Mouse (Mus musculus): ENCODE results near the gene Mcee. TPM values are rescaled to one million over a fixed set of nuclear protein-coding genes. Genes with fewer than 3 reads are reported as not detected.

Gene Mcee
- 114 and 117 TPM in 2 replicates for polyA plus RNA-seq (2015; fragmentation: Nextera tagmentation; extraction: Ambion mirVana)

- H3K36me3 ChIP-seq (ENCODE audit: control insufficient read depth, insufficient read depth, low read length) = no peaks in the 10 kb centered on the region
- peak; percentile 99 for ATAC-seq
- WGBS = under 1% methylated on average over 54 of the region's 54 CpGs
- H3K9ac ChIP-seq (ENCODE audit: low read depth, low read length) = peak within 1 kb of the TSS; percentile 89
- no peaks in the 10 kb centered on the region for H3K27me3 ChIP-seq (replicated peaks; ENCODE audit: control insufficient read depth, insufficient read depth, low read length)
- peak within 1 kb of the TSS; percentile 92 for H3K27ac ChIP-seq (ENCODE audit: low read length)
- H3K9me3 ChIP-seq (ENCODE audit: control insufficient read depth, low read length) = no peaks in the 10 kb centered on the region
- H3K4me3 ChIP-seq (ENCODE audit: low read length) = peak within 1 kb of the TSS; percentile 88
- H3K4me2 ChIP-seq (ENCODE audit: low read depth, low read length) = peak within 1 kb of the TSS; percentile 85
- peaks cover 6% of the 10 kb centered on the region for H3K4me1 ChIP-seq (ENCODE audit: control insufficient read depth, insufficient read depth, low read length)
Observed at GRCm38 (mm10) chr7:64392122-64392818, at the start of gene Mcee, which contains the start of gene Mphosph10. Gene Mcee, plus strand, starts transcription at chr7:64392607. Gene Mphosph10, minus strand, starts transcription at chr7:64392268.

GRCm38 (mm10) chr7:64347813-64348212, 44.6 kb upstream of the Mcee start:
- Histone ChIP-seq H3K4me1 (ENCODE audit: control insufficient read depth, insufficient read depth, low read length) (no peaks in the 10 kb centered on the region), H3K4me2 (ENCODE audit: low read depth, low read length) (no peak overlapping the region), H3K9me3 (ENCODE audit: control insufficient read depth, low read length) (no peaks in the 10 kb centered on the region), H3K27me3 (replicated peaks; ENCODE audit: control insufficient read depth, insufficient read depth, low read length) (no peaks in the 10 kb centered on the region), H3K36me3 (ENCODE audit: control insufficient read depth, insufficient read depth, low read length) (no peaks in the 10 kb centered on the region), H3K4me3 (ENCODE audit: low read length) (no peak overlapping the region), H3K9ac (ENCODE audit: low read depth, low read length) (no peak overlapping the region), H3K27ac (ENCODE audit: low read length) (no peak overlapping the region)
- 91% methylated on average over 1 of the region's 1 CpGs for WGBS
- ATAC-seq = no peak

- H3K4me1 ChIP-seq (ENCODE audit: control insufficient read depth, insufficient read depth, low read length) = no peaks in the 10 kb centered on the region
- no peak overlapping the region for H3K4me2 ChIP-seq (ENCODE audit: low read depth, low read length)
- no peak overlapping the region for H3K9ac ChIP-seq (ENCODE audit: low read depth, low read length)
- no peak overlapping the region for H3K4me3 ChIP-seq (ENCODE audit: low read length)
- no peak for ATAC-seq
- no peak overlapping the region for H3K27ac ChIP-seq (ENCODE audit: low read length)
- 80% methylated on average over 15 of the region's 15 CpGs for WGBS
- no peaks in the 10 kb centered on the region for H3K9me3 ChIP-seq (ENCODE audit: control insufficient read depth, low read length)
- 0 out of 2 replicates have a peak, but pooled peaks cover 7% of the 10 kb centered on the region for H3K36me3 ChIP-seq (ENCODE audit: control insufficient read depth, insufficient read depth, low read length)
- H3K27me3 ChIP-seq (replicated peaks; ENCODE audit: control insufficient read depth, insufficient read depth, low read length) = no peaks in the 10 kb centered on the region
Observed at GRCm38 (mm10) chr7:64349147-64349861, 43.1 kb upstream of the Mcee start.

GRCm38 (mm10) chr7:64351087-64351486, 41.3 kb upstream of the Mcee start:
- no peak overlapping the region for H3K4me2 ChIP-seq (ENCODE audit: low read depth, low read length)
- H3K4me1 ChIP-seq (ENCODE audit: control insufficient read depth, insufficient read depth, low read length) = no peaks in the 10 kb centered on the region
- ATAC-seq = no peak
- no peak overlapping the region for H3K27ac ChIP-seq (ENCODE audit: low read length)
- H3K9ac ChIP-seq (ENCODE audit: low read depth, low read length) = no peak overlapping the region
- H3K4me3 ChIP-seq (ENCODE audit: low read length) = no peak overlapping the region
- H3K27me3 ChIP-seq (replicated peaks; ENCODE audit: control insufficient read depth, insufficient read depth, low read length) = no peaks in the 10 kb centered on the region
- H3K36me3 ChIP-seq (ENCODE audit: control insufficient read depth, insufficient read depth, low read length) = 0 out of 2 replicates have a peak, but pooled peaks cover 7% of the 10 kb centered on the region
- no peaks in the 10 kb centered on the region for H3K9me3 ChIP-seq (ENCODE audit: control insufficient read depth, low read length)
- 82% methylated on average over 4 of the region's 4 CpGs for WGBS

- Histone ChIP-seq H3K27ac (ENCODE audit: low read length) (no peak overlapping the region), H3K9me3 (ENCODE audit: control insufficient read depth, low read length) (no peaks in the 10 kb centered on the region), H3K4me1 (ENCODE audit: control insufficient read depth, insufficient read depth, low read length) (no peaks in the 10 kb centered on the region), H3K9ac (ENCODE audit: low read depth, low read length) (no peak overlapping the region), H3K4me2 (ENCODE audit: low read depth, low read length) (no peak overlapping the region), H3K4me3 (ENCODE audit: low read length) (no peak overlapping the region), H3K27me3 (replicated peaks; ENCODE audit: control insufficient read depth, insufficient read depth, low read length) (no peaks in the 10 kb centered on the region), H3K36me3 (ENCODE audit: control insufficient read depth, insufficient read depth, low read length) (peaks cover 11% of the 10 kb centered on the region; the same call in 1 of the 2 replicates)
- WGBS = 69% methylated on average over 14 of the region's 14 CpGs
- no peak for ATAC-seq
Observed at GRCm38 (mm10) chr7:64354206-64354605, 38.2 kb upstream of the Mcee start.

- no peaks in the 10 kb centered on the region for H3K9me3 ChIP-seq (ENCODE audit: control insufficient read depth, low read length)
- H3K27ac ChIP-seq (ENCODE audit: low read length) = no peak overlapping the region
- no peak overlapping the region for H3K9ac ChIP-seq (ENCODE audit: low read depth, low read length)
- no peak overlapping the region for H3K4me2 ChIP-seq (ENCODE audit: low read depth, low read length)
- H3K36me3 ChIP-seq (ENCODE audit: control insufficient read depth, insufficient read depth, low read length) = peaks cover 14% of the 10 kb centered on the region; the same call in 1 of the 2 replicates
- 0 out of 2 replicates have a peak, but pooled peaks cover 8% of the 10 kb centered on the region for H3K4me1 ChIP-seq (ENCODE audit: control insufficient read depth, insufficient read depth, low read length)
- ATAC-seq = no peak
- H3K27me3 ChIP-seq (replicated peaks; ENCODE audit: control insufficient read depth, insufficient read depth, low read length) = no peaks in the 10 kb centered on the region
- WGBS = 85% methylated on average over 5 of the region's 5 CpGs
- no peak overlapping the region for H3K4me3 ChIP-seq (ENCODE audit: low read length)
Observed at GRCm38 (mm10) chr7:64356661-64357060, 35.7 kb upstream of the Mcee start.

GRCm38 (mm10) chr7:64357405-64357804, 35.0 kb upstream of the Mcee start:
- Histone ChIP-seq H3K4me1 (ENCODE audit: control insufficient read depth, insufficient read depth, low read length) (0 out of 2 replicates have a peak, but pooled peaks cover 8% of the 10 kb centered on the region), H3K4me3 (ENCODE audit: low read length) (no peak overlapping the region), H3K9me3 (ENCODE audit: control insufficient read depth, low read length) (no peaks in the 10 kb centered on the region), H3K27ac (ENCODE audit: low read length) (no peak overlapping the region), H3K4me2 (ENCODE audit: low read depth, low read length) (no peak overlapping the region), H3K27me3 (replicated peaks; ENCODE audit: control insufficient read depth, insufficient read depth, low read length) (no peaks in the 10 kb centered on the region), H3K9ac (ENCODE audit: low read depth, low read length) (no peak overlapping the region), H3K36me3 (ENCODE audit: control insufficient read depth, insufficient read depth, low read length) (peaks cover 15% of the 10 kb centered on the region; the same call in 1 of the 2 replicates)
- 84% methylated on average over 9 of the region's 9 CpGs for WGBS
- ATAC-seq = no peak

GRCm38 (mm10) chr7:64358666-64359065, 33.7 kb upstream of the Mcee start:
- Histone ChIP-seq H3K27ac (ENCODE audit: low read length) (no peak overlapping the region), H3K27me3 (replicated peaks; ENCODE audit: control insufficient read depth, insufficient read depth, low read length) (no peaks in the 10 kb centered on the region), H3K4me3 (ENCODE audit: low read length) (no peak overlapping the region), H3K36me3 (ENCODE audit: control insufficient read depth, insufficient read depth, low read length) (peaks cover 11% of the 10 kb centered on the region; the same call in 1 of the 2 replicates), H3K4me1 (ENCODE audit: control insufficient read depth, insufficient read depth, low read length) (0 out of 2 replicates have a peak, but pooled peaks cover 8% of the 10 kb centered on the region), H3K4me2 (ENCODE audit: low read depth, low read length) (no peak overlapping the region), H3K9ac (ENCODE audit: low read depth, low read length) (no peak overlapping the region), H3K9me3 (ENCODE audit: control insufficient read depth, low read length) (no peaks in the 10 kb centered on the region)
- no peak for ATAC-seq
- 86% methylated on average over 6 of the region's 6 CpGs for WGBS

GRCm38 (mm10) chr7:64359943-64360585, 32.3 kb upstream of the Mcee start:
- peaks cover 11% of the 10 kb centered on the region; the same call in 1 of the 2 replicates for H3K36me3 ChIP-seq (ENCODE audit: control insufficient read depth, insufficient read depth, low read length)
- no peak overlapping the region for H3K4me2 ChIP-seq (ENCODE audit: low read depth, low read length)
- ATAC-seq = peak; percentile 96
- H3K4me1 ChIP-seq (ENCODE audit: control insufficient read depth, insufficient read depth, low read length) = 0 out of 2 replicates have a peak, but pooled peaks cover 8% of the 10 kb centered on the region
- H3K27ac ChIP-seq (ENCODE audit: low read length) = peak overlapping the region; percentile 37; the same call in 1 of the 2 replicates
- H3K9me3 ChIP-seq (ENCODE audit: control insufficient read depth, low read length) = no peaks in the 10 kb centered on the region
- 77% methylated on average over 20 of the region's 20 CpGs for WGBS
- H3K4me3 ChIP-seq (ENCODE audit: low read length) = no peak overlapping the region
- H3K9ac ChIP-seq (ENCODE audit: low read depth, low read length) = no peak overlapping the region
- H3K27me3 ChIP-seq (replicated peaks; ENCODE audit: control insufficient read depth, insufficient read depth, low read length) = no peaks in the 10 kb centered on the region
